Mouse (Mus musculus) CH12.LX (cell line): ENCODE measurements around the gene A730061H03Rik. TPM values are rescaled to one million over a fixed set of nuclear protein-coding genes. Genes with fewer than 3 reads are reported as not detected.

Experiments used
- DNase-seq: peaks from one replicate; pipeline ENCODE4 v3.0.0-alpha.2; 2013; ENCODE audit errors: extremely low read depth
- H3K27ac ChIP-seq: 2 replicates; pipeline ENCODE4 v1.5.1; 2012; ENCODE audit warnings: low read depth, mild to moderate bottlenecking, control low read depth, moderate library complexity; ENCODE audit not compliant: insufficient read depth
- H3K27me3 ChIP-seq: replicated peaks from 2 replicates; pipeline ENCODE3; 2012; ENCODE audit warnings: inconsistent platforms
- H3K36me3 ChIP-seq, 2 experiments: replicated peaks in 1 of 2; 2 replicates each; pipeline versions ENCODE3 to v1.6.1; 2012; ENCODE audit warnings: inconsistent platforms in 1 of 2, low read length in 1 of 2, mild to moderate bottlenecking in 1 of 2, mixed read lengths in 1 of 2, moderate library complexity in 1 of 2; ENCODE audit not compliant: control insufficient read depth in 1 of 2, insufficient read depth in 1 of 2
- H3K4me1 ChIP-seq, 2 experiments: 2 replicates each; pipeline ENCODE4 v1.6.1; 2012; ENCODE audit warnings: inconsistent platforms in 1 of 2, moderate library complexity in 1 of 2; ENCODE audit not compliant: insufficient read depth in 2 of 2, control insufficient read depth in 1 of 2
- H3K4me2 ChIP-seq: 2 replicates; pipeline ENCODE4 v1.6.1; 2012; ENCODE audit warnings: low read depth, mild to moderate bottlenecking, control low read depth; ENCODE audit not compliant: poor library complexity, insufficient read depth, severe bottlenecking
- H3K4me3 ChIP-seq, 3 experiments: fragments of 150-350 bp in 1 of 3; sonication (generic) in 1 of 3; replicated peaks in 1 of 3; 2 replicates each; pipeline versions ENCODE3 to v1.5.1; 2011 to 2012; ENCODE audit warnings: low read depth in 2 of 3, low read length in 2 of 3, mild to moderate bottlenecking in 2 of 3, moderate library complexity in 2 of 3, control low read depth in 1 of 3, improper control_type of control experiment in 1 of 3, inconsistent platforms in 1 of 3, mixed read lengths in 1 of 3; ENCODE audit not compliant: poor library complexity in 1 of 3
- H3K79me2 ChIP-seq: replicated peaks from 2 replicates; pipeline ENCODE4 v1.6.1; 2012; ENCODE audit warnings: mild to moderate bottlenecking, moderate library complexity; ENCODE audit not compliant: control insufficient read depth, poor library complexity, insufficient read depth, severe bottlenecking; ENCODE audit errors: extremely low read depth
- H3K9ac ChIP-seq: 2 replicates; pipeline ENCODE4 v1.6.1; 2012; ENCODE audit warnings: low read depth, mild to moderate bottlenecking, control low read depth, moderate library complexity; ENCODE audit not compliant: insufficient read depth
- H3K9me3 ChIP-seq: replicated peaks from 2 replicates; pipeline ENCODE3; 2012; ENCODE audit warnings: low read length, inconsistent platforms, mixed read lengths
- BHLHE40 ChIP-seq: IDR thresholded peaks from 2 replicates; pipeline ENCODE4 v1.6.1; 2011; ENCODE audit warnings: mild to moderate bottlenecking, low read depth, low read length, improper control_type of control experiment
- CTCF ChIP-seq, 2 experiments: IDR thresholded peaks in 1 of 2; conservative IDR thresholded peaks in 1 of 2; 2 replicates each; pipeline ENCODE4 v1.5.1; 2011 to 2012; ENCODE audit warnings: low read depth in 2 of 2, low read length in 2 of 2, improper control_type of control experiment in 1 of 2, inconsistent platforms in 1 of 2, mild to moderate bottlenecking in 1 of 2, moderate library complexity in 1 of 2
- ETS1 ChIP-seq: conservative IDR thresholded peaks from 2 replicates; pipeline ENCODE4 v1.6.1; 2012; ENCODE audit warnings: low read depth, mild to moderate bottlenecking, inconsistent platforms, low read length, improper control_type of control experiment, moderate library complexity
- GABPA ChIP-seq: IDR thresholded peaks from 2 replicates; pipeline ENCODE4 v1.6.1; 2012; ENCODE audit warnings: low read depth, low read length, improper control_type of control experiment, inconsistent platforms; ENCODE audit not compliant: insufficient replicate concordance
- IRF4 ChIP-seq: IDR thresholded peaks from 2 replicates; pipeline ENCODE4 v1.6.1; 2014; ENCODE audit warnings: low read depth, mild to moderate bottlenecking, inconsistent platforms, low read length, improper control_type of control experiment
- MEF2A ChIP-seq: IDR thresholded peaks from 2 replicates; pipeline ENCODE4 v1.6.1; 2014; ENCODE audit warnings: low read depth, mild to moderate bottlenecking, inconsistent platforms, low read length, improper control_type of control experiment, borderline replicate concordance
- TCF12 ChIP-seq: IDR thresholded peaks from 2 replicates; pipeline ENCODE4 v1.6.1; 2014; ENCODE audit warnings: low read depth, mild to moderate bottlenecking, inconsistent platforms, low read length, improper control_type of control experiment
- UBTF ChIP-seq: IDR thresholded peaks from 2 replicates; pipeline ENCODE4 v1.6.1; 2012; ENCODE audit warnings: low read depth, mild to moderate bottlenecking, inconsistent platforms, low read length, improper control_type of control experiment, moderate library complexity
- USF1 ChIP-seq: IDR thresholded peaks from 2 replicates; pipeline ENCODE4 v1.6.1; 2014; ENCODE audit warnings: low read depth, mild to moderate bottlenecking, inconsistent platforms, low read length, improper control_type of control experiment
- ZKSCAN1 ChIP-seq: IDR thresholded peaks from 2 replicates; pipeline ENCODE4 v1.6.1; 2012; ENCODE audit warnings: low read depth, inconsistent platforms, low read length, improper control_type of control experiment, borderline replicate concordance
- dilution Hi-C: fragments of 300-500 bp; cut with MboI; formaldehyde crosslinking; loops from 2 replicates; pipeline ENCODE4 v1.14.3; 2020; ENCODE audit warnings: low sequenced_read_pairs; ENCODE audit not compliant: extremely low pct_unique_long_range_greater_than_20kb, extremely low pct_ligation_motif_present
- in situ Hi-C: fragments of 300-500 bp; cut with MboI; formaldehyde crosslinking; loops from 3 replicates; pipeline ENCODE4 v1.14.3; 2019; ENCODE audit warnings: low sequenced_read_pairs, low pct_ligation_motif_present, low pct_unique_long_range_greater_than_20kb, mixed read lengths
- polyA plus RNA-seq: library from polyadenylated mRNA; unstranded; fragments of >175 nt; gene quantifications from 2 replicates; pipeline ENCODE4 v1.2.1, GENCODE M21; 2012; ENCODE audit warnings: low read depth; ENCODE audit not compliant: insufficient read length
- total RNA-seq, 2 experiments: library from RNA; depleted of rRNA; stranded (reverse); fragments of 300-350 nt in 1 of 2; fragments of >200 nt in 1 of 2; gene quantifications; 2 replicates each; pipeline ENCODE4 v1.2.3; 2012 to 2014

The A730061H03Rik gene
- total and polyA plus RNA-seq, 3 experiments: 0.34 to 0.93 TPM; not detected in 1

DNA sequence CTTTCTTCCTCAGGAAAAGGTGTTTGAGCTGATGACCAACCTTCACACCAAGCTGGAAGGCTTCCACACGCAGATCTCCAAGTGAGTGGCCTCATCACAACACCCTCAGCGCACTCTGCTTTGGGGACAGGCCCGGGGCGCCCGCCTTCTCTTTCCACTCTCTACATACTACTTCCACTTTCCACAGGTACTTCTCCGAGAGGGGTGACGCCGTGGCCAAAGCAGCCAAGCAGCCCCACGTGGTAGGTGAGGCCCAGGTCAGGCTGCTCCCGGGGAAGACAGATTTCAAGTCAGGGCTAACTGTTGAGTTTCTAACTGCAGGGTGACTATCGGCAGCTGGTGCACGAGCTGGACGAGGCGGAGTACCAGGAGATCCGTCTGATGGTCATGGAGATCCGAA lies 20.5 kb upstream of the A730061H03Rik start:
- H3K9me3 ChIP-seq: no peaks in the 10 kb centered on the region
- peaks cover 20 to 48% of the 10 kb centered on the region in 2 experiments for H3K4me1 ChIP-seq
- H3K27me3 ChIP-seq: no peaks in the 10 kb centered on the region
- dilution Hi-C loops: no loop called here
- H3K4me2 ChIP-seq: no peak overlapping the region; the same call in 1 of the 2 replicates
- no peak for DNase-seq
- H3K79me2 ChIP-seq: peaks cover 12% of the 10 kb centered on the region
- H3K27ac ChIP-seq: peak overlapping the region; percentile 32
- H3K4me3 ChIP-seq: no peak overlapping the region
- in situ Hi-C loops: no loop called here
- TF ChIP-seq GABPA: no peak
- TF ChIP-seq TCF12: no peak
- no peak; the same call in 1 of the 2 replicates for TF ChIP-seq ETS1
- TF ChIP-seq BHLHE40: 0 out of 2 replicates have a peak, but pooled peaks have one; percentile 25
- TF ChIP-seq USF1: peak; percentile 18; the same call in 1 of the 2 replicates
- 0 out of 2 replicates have a peak, but pooled peaks have one; percentile 71 for TF ChIP-seq UBTF
- peak; percentile 24; the same call in 1 of the 2 replicates for TF ChIP-seq IRF4
- TF ChIP-seq MEF2A: no peak
- H3K9ac ChIP-seq: no peak overlapping the region
- peaks cover 19 to 40% of the 10 kb centered on the region in 2 experiments for H3K36me3 ChIP-seq

DNA sequence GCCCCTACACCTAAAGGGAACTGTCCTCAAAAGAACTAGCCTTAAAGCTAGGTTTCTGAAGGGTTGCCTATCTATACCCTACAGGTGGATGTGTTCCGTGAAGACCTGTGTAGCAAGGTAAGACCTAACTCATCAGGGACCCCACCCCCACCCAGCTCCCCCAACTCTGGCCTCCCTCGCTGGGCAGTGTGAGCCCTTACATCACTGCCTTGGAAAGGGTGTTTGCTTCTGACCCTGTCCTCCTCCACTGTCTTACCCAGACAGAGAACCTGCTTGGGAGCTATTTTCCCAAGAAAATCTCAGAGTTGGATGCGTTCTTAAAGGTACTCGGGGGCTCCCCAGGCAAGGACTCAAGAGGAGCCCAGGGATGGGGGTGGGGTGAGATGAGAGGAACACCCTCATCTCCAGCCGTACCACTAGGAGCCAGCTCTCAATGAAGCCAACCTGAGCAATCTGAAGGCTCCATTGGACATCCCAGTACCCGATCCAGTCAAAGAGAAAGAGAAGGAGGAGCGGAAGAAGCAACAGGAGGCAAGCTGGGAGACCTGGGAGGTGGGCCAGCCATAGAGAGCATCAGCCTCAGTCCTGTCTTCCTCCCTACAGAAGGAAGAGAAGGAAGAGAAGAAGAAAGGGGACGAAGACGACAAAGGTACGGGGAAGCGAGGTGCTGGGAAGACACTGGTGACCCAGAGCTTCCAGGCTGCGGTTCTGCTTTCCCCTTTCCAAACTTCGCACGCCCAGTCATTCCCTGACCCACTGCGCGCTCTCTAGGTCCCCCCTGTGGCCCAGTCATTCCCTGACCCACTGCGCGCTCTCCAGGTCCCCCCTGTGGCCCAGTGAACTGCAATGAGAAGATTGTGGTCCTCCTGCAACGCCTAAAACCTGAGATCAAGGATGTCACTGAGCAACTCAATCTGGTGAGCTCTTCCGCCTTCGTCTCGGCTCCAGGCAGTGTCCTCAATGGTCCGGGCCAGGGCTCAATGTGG lies 19.6 kb upstream of the A730061H03Rik start:
- Histone ChIP-seq H3K79me2 (peaks cover 12% of the 10 kb centered on the region), H3K4me3 (peak overlapping the region; percentile 35 to 96 (median 95)), H3K36me3 (peaks cover 19 to 38% of the 10 kb centered on the region in 2 experiments), H3K9ac (peak overlapping the region; percentile 83; the same call in 1 of the 2 replicates), H3K9me3 (no peaks in the 10 kb centered on the region), H3K27me3 (no peaks in the 10 kb centered on the region), H3K4me1 (peaks cover 17 to 41% of the 10 kb centered on the region in 2 experiments), H3K27ac (peak overlapping the region; percentile 32; the same call in 1 of the 2 replicates), H3K4me2 (peak overlapping the region; percentile 92)
- dilution Hi-C loops: no loop called here
- TF ChIP-seq ZKSCAN1 (peak; percentile 90), TCF12 (no peak), CTCF (conservative IDR thresholded peaks at IDR 0.05 in 1 of 2, IDR thresholded peaks at IDR 0.05 in 1 of 2; ENCODE audit: low read depth in 2 of 2, low read length in 2 of 2) (peak in 1 of 2 experiments; percentile 31; a peak in 2 of 4 replicates)
- no peak for DNase-seq
- in situ Hi-C loops: no loop called here
